22 mouse cellular contexts compared by ENCODE assay signal in genomic region chr1:152936365-152936764, GRCm38 (mm10). TPM values are rescaled to one million over a fixed set of nuclear protein-coding genes. Genes with fewer than 3 reads are reported as not detected.
DNase-seq lines count a peak whose midpoint lies in the region; ATAC-seq and TF ChIP-seq lines count a peak whose summit lies in the region.
"Had no signal": no experiment of that assay in that cellular context is flagged by ENCODE, and none has a peak within 500 bp of the region (broad histone marks: within the 10 kb centered on the region; RNA-seq: fewer than 3 reads in every experiment).

No protein-coding gene starts in this region.

- H3K27me3 ChIP-seq in forebrain, postnatal 0 days (ENCODE audit: insufficient read depth, low read length), result no peaks in the 10 kb centered on the region
- no peaks in the 10 kb centered on the region for H3K27me3 ChIP-seq in forebrain, embryonic 10.5 days (ENCODE audit: poor library complexity, severe bottlenecking)
- H3K27me3 ChIP-seq in midbrain, embryonic 14.5 days (ENCODE audit: control insufficient read depth, insufficient read depth, low read length), result no peaks in the 10 kb centered on the region
- H3K27me3 ChIP-seq in midbrain, embryonic 15.5 days (replicated peaks), result no peaks in the 10 kb centered on the region
- H3K27me3 ChIP-seq: CH12.LX; heart, embryonic 13.5 days; hindbrain, embryonic 12.5 days had no signal

- no peaks in the 10 kb centered on the region for H3K9me3 ChIP-seq in forebrain, postnatal 0 days (ENCODE audit: low read length)
- H3K9me3 ChIP-seq in forebrain, embryonic 10.5 days, result no peaks in the 10 kb centered on the region
- H3K9me3 ChIP-seq in midbrain, embryonic 14.5 days (ENCODE audit: control insufficient read depth, low read length), result no peaks in the 10 kb centered on the region
- H3K9me3 ChIP-seq in midbrain, embryonic 15.5 days, result no peaks in the 10 kb centered on the region
- H3K9me3 ChIP-seq: heart, embryonic 13.5 days; hindbrain, embryonic 12.5 days had no signal

- no peaks in the 10 kb centered on the region for H3K4me1 ChIP-seq in forebrain, postnatal 0 days (ENCODE audit: insufficient read depth)
- 0 out of 2 replicates have a peak, but pooled peaks cover 4% of the 10 kb centered on the region for H3K4me1 ChIP-seq in forebrain, embryonic 10.5 days
- no peaks in the 10 kb centered on the region for H3K4me1 ChIP-seq in midbrain, embryonic 14.5 days (ENCODE audit: control insufficient read depth, insufficient read depth, low read length)
- H3K4me1 ChIP-seq in midbrain, embryonic 15.5 days, result no peaks in the 10 kb centered on the region
- H3K4me1 ChIP-seq: heart, embryonic 13.5 days; hindbrain, embryonic 12.5 days had no signal

- H3K36me3 ChIP-seq in forebrain, postnatal 0 days (ENCODE audit: insufficient read depth), result no peaks in the 10 kb centered on the region
- H3K36me3 ChIP-seq in forebrain, embryonic 10.5 days (replicated peaks), result no peaks in the 10 kb centered on the region
- H3K36me3 ChIP-seq in midbrain, embryonic 14.5 days (ENCODE audit: control insufficient read depth, insufficient read depth, low read length), result no peaks in the 10 kb centered on the region
- H3K36me3 ChIP-seq in midbrain, embryonic 15.5 days (replicated peaks), result no peaks in the 10 kb centered on the region
- H3K36me3 ChIP-seq: heart, embryonic 13.5 days; hindbrain, embryonic 12.5 days had no signal

- peak; percentile 53 for ATAC-seq in forebrain, postnatal 0 days
- ATAC-seq in midbrain, embryonic 14.5 days (ENCODE audit: low FRiP score, low TSS enrichment), result no peak
- ATAC-seq in midbrain, embryonic 15.5 days (replicated peaks), result no peak
- ATAC-seq: forebrain, embryonic 16.5 days; hindbrain, embryonic 16.5 days had no signal

- TF ChIP-seq CTCF in forebrain, postnatal 0 days (IDR thresholded peaks at IDR 0.05; ENCODE audit: low read depth), result no peak
- no peak for TF ChIP-seq CTCF in brain, embryonic 14.5 days (IDR thresholded peaks at IDR 0.05; ENCODE audit: borderline replicate concordance, extremely low read depth, insufficient read depth, insufficient read length)

- H3K4me3 ChIP-seq in forebrain, postnatal 0 days (ENCODE audit: low read depth, low read length), result no peak overlapping the region
- no peak overlapping the region for H3K4me3 ChIP-seq in forebrain, embryonic 10.5 days
- H3K4me3 ChIP-seq in midbrain, embryonic 14.5 days (replicated peaks; ENCODE audit: low read depth, low read length), result no peak overlapping the region
- H3K4me3 ChIP-seq in midbrain, embryonic 15.5 days, result no peak overlapping the region
- H3K4me3 ChIP-seq: heart, embryonic 13.5 days; hindbrain, embryonic 12.5 days had no signal

- peak; percentile 49 for DNase-seq in forebrain, postnatal 0 days
- DNase-seq in forebrain, embryonic 10.5 days (ENCODE audit: extremely low spot score, low spot score), result no peak
- DNase-seq in midbrain, embryonic 14.5 days, result peak; percentile 12
- peak; percentile 1 for DNase-seq in Muller cell, postnatal 12 days (ENCODE audit: inconsistent ontology term)
- DNase-seq in brain, embryonic 14.5 days (ENCODE audit: low read depth), result peak; percentile 20
- DNase-seq in ovary, adult 18-20 months (ENCODE audit: low spot score), result no peak
- DNase-seq in spleen, adult 18-20 months, result no peak
- DNase-seq: adrenal gland, adult 2 months; adrenal gland, postnatal 25 days; cerebellum, adult 11 months; cerebellum, adult 8-10 months; cerebellum, postnatal 14 days; embryo, embryonic 11 days; gastrocnemius, postnatal 36 days; heart, adult 11 months; heart, postnatal 36 days had no signal

- no peak for TF ChIP-seq POLR2A in brain, embryonic 14.5 days (IDR thresholded peaks at IDR 0.05; ENCODE audit: borderline replicate concordance, extremely low read depth, insufficient read depth, insufficient read length, poor library complexity, severe bottlenecking)

- no peak overlapping the region for H3K4me2 ChIP-seq in forebrain, postnatal 0 days (ENCODE audit: low read depth)
- no peak overlapping the region for H3K4me2 ChIP-seq in midbrain, embryonic 14.5 days (ENCODE audit: low read length)
- no peak overlapping the region for H3K4me2 ChIP-seq in midbrain, embryonic 15.5 days
- H3K4me2 ChIP-seq: heart, embryonic 13.5 days; hindbrain, embryonic 12.5 days had no signal

- H3K9ac ChIP-seq in forebrain, postnatal 0 days, result no peak overlapping the region
- no peak overlapping the region for H3K9ac ChIP-seq in midbrain, embryonic 14.5 days (replicated peaks; ENCODE audit: low read length)
- no peak overlapping the region for H3K9ac ChIP-seq in midbrain, embryonic 15.5 days
- H3K9ac ChIP-seq: heart, embryonic 13.5 days; hindbrain, embryonic 12.5 days had no signal

- no peak overlapping the region for H3K27ac ChIP-seq in forebrain, postnatal 0 days (ENCODE audit: low read depth, low read length)
- H3K27ac ChIP-seq in forebrain, embryonic 10.5 days, result no peak overlapping the region
- H3K27ac ChIP-seq in midbrain, embryonic 14.5 days (replicated peaks; ENCODE audit: low read depth, low read length), result no peak overlapping the region
- H3K27ac ChIP-seq in midbrain, embryonic 15.5 days, result no peak overlapping the region
- H3K27ac ChIP-seq: heart, embryonic 13.5 days; hindbrain, embryonic 12.5 days had no signal

- WGBS in forebrain, postnatal 0 days, result 78% methylated on average over 5 of the region's 5 CpGs
- 84% methylated on average over 5 of the region's 5 CpGs for WGBS in forebrain, embryonic 10.5 days
- WGBS in midbrain, embryonic 14.5 days, result 78% methylated on average over 5 of the region's 5 CpGs
- WGBS in midbrain, embryonic 15.5 days, result 78% methylated on average over 5 of the region's 5 CpGs

RNA-seq across cellular contexts. Expression of gene Nmnat2, which starts 18.4 kb away (rescaled TPM):
- total RNA-seq in forebrain, postnatal 0 days (2014; rRNA removed), result 129 and 142 TPM in 2 replicates
- polyA plus RNA-seq in forebrain, postnatal 0 days (2015; fragmentation: Nextera tagmentation; extraction: Ambion mirVana), result 62.0 and 81.8 TPM in 2 replicates
- 8.0 and 8.7 TPM in 2 replicates for polyA plus RNA-seq in forebrain, embryonic 10.5 days (2016; fragmentation: Nextera tagmentation; extraction: Ambion mirVana)
- 83.2 and 93.7 TPM in 2 replicates for polyA plus RNA-seq in midbrain, embryonic 14.5 days (2014; fragmentation: Nextera tagmentation; extraction: Ambion mirVana)
- 95.1 and 98.5 TPM in 2 replicates for polyA plus RNA-seq in midbrain, embryonic 15.5 days (2015; fragmentation: Nextera tagmentation; extraction: Ambion mirVana)
- 59.3 and 82.4 TPM in 2 replicates for polyA plus RNA-seq in brain, embryonic 14.5 days (2012; rRNA removed)

RNA-seq across cellular contexts. Expression of gene Smg7, which starts 33.9 kb away (rescaled TPM):
- total RNA-seq in forebrain, postnatal 0 days (2014; rRNA removed), result 46.9 and 67.7 TPM in 2 replicates
- 19.0 and 26.1 TPM in 2 replicates for polyA plus RNA-seq in forebrain, postnatal 0 days (2015; fragmentation: Nextera tagmentation; extraction: Ambion mirVana)
- 38.0 and 40.3 TPM in 2 replicates for polyA plus RNA-seq in forebrain, embryonic 10.5 days (2016; fragmentation: Nextera tagmentation; extraction: Ambion mirVana)
- polyA plus RNA-seq in midbrain, embryonic 14.5 days (2014; fragmentation: Nextera tagmentation; extraction: Ambion mirVana), result 41.7 and 47.3 TPM in 2 replicates
- 33.7 and 37.2 TPM in 2 replicates for polyA plus RNA-seq in midbrain, embryonic 15.5 days (2015; fragmentation: Nextera tagmentation; extraction: Ambion mirVana)
- 43.1 and 53.7 TPM in 2 replicates for polyA plus RNA-seq in brain, embryonic 14.5 days (2012; rRNA removed)

Comparison
In these comparisons a context has a peak if more than half of its experiments do, and no peak if none do; other contexts are left out.
1. DNase-seq: peak in forebrain, postnatal 0 days (single experiment), midbrain, embryonic 14.5 days (single experiment), Muller cell, postnatal 12 days (single experiment) and brain, embryonic 14.5 days (single experiment); none in forebrain, embryonic 10.5 days (single experiment), ovary, adult 18-20 months (single experiment) and spleen, adult 18-20 months (0 of 2).